Mouse (Mus musculus) ES-E14 (cell line): ENCODE measurements around the gene Sptbn2.
"Not testable (repeated sequence)": the region's sequence is repeated elsewhere in the genome, so short reads cannot be mapped to it uniquely, and the experiment has no call there.

Source experiments
- CHD2 ChIP-seq: IDR thresholded peaks from 2 replicates; pipeline ENCODE4 v1.6.1; 2014; ENCODE audit warnings: mild to moderate bottlenecking, low read depth, low read length, inconsistent platforms
- HCFC1 ChIP-seq: IDR thresholded peaks from 2 replicates; pipeline ENCODE4 v1.6.1; 2012; ENCODE audit warnings: low read length, inconsistent platforms, borderline replicate concordance; ENCODE audit not compliant: insufficient read depth
- ZNF384 ChIP-seq: IDR thresholded peaks from 2 replicates; pipeline ENCODE4 v1.6.1; 2012; ENCODE audit warnings: low read depth, low read length, inconsistent platforms

- not testable (repeated sequence) for TF ChIP-seq HCFC1, CHD2
- TF ChIP-seq ZNF384: peak; percentile 77; the same call in 1 of the 2 replicates
Observed at GRCm38 (mm10) chr19:4760544-4760943, 49.6 kb downstream of the Sptbn2 start.
